Mouse (Mus musculus): ENCODE measurements around the gene Ocel1. TPM values are rescaled to one million over a fixed set of nuclear protein-coding genes. Genes with fewer than 3 reads are reported as not detected.

Gene Ocel1
- 25.0 and 66.9 TPM in 2 replicates for polyA plus RNA-seq (2012; rRNA removed; ENCODE audit: low replicate concordance)

DNA sequence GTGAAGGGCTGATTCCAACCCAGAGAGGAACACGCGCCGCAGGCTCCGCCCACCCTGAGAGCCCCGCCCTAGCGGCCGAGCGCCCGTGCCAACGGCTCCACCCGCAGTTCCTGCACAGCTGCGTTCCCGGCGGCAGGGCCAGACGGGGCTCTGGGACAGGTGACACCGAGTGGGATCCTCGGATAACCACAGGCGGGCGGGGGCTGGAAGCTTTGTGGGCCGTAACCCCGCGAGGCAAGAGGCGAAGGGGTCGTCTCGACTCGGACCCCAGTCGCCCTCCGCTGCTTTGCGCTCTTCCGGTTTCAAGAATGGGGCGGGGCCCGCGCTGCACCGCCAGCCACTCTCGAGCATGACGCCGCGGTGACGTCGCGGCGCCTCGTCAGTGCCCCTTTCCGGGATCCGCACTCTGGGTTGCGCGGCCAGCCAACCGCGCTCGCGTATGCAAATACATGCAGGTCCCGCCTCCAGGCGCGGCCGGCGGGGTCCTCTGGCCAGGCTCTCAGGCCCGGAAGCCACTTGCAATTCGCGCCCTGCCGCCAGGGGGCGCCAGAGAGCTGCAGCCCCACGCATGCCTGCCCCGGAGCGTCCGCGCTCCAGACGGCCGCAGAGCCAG lies at the start of gene Ocel1:
TSS of gene Ocel1 (plus strand) at position 63 of the 613 bp plus-strand sequence.

GRCm38 (mm10) chr8:71366771-71367528 lies 4.1 kb upstream of the Ocel1 start, which contains the start of gene Use1:
Gene Use1 (plus strand): TSS chr8:71366848.

GRCm38 (mm10) chr8:71381421-71381970 lies 10.4 kb downstream of the Ocel1 start, which contains the start of gene Nr2f6:
Gene Nr2f6 (minus strand): TSS chr8:71381960.

DNA sequence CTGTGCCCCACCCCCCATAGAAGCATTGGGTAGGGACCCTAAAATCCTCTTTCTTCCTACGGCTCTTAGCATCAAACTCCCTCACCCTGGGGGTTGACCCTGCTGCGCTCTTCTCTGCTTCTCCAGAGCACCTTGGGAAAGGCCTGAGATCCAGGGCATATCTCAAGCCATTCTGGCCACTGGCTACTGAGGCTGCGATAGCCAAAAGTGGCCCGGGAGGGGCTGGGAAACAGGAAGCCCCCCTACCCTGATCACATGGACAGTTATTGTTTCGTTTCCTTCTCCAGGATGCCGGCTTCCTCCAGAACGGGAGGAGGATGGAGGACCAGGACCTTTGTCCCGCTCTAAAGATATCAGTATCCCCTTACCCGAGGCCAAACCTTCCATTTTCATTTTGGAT lies 24.5 kb downstream of the Ocel1 start, which contains the start of gene Ushbp1:
TSS of gene Ushbp1 (minus strand) at position 174 of the 400 bp plus-strand sequence.

GRCm38 (mm10) chr8:71396639-71397305 lies 25.7 kb downstream of the Ocel1 start, which contains the start of gene Babam1:
Gene Babam1 (plus strand): TSS chr8:71396861.

DNA sequence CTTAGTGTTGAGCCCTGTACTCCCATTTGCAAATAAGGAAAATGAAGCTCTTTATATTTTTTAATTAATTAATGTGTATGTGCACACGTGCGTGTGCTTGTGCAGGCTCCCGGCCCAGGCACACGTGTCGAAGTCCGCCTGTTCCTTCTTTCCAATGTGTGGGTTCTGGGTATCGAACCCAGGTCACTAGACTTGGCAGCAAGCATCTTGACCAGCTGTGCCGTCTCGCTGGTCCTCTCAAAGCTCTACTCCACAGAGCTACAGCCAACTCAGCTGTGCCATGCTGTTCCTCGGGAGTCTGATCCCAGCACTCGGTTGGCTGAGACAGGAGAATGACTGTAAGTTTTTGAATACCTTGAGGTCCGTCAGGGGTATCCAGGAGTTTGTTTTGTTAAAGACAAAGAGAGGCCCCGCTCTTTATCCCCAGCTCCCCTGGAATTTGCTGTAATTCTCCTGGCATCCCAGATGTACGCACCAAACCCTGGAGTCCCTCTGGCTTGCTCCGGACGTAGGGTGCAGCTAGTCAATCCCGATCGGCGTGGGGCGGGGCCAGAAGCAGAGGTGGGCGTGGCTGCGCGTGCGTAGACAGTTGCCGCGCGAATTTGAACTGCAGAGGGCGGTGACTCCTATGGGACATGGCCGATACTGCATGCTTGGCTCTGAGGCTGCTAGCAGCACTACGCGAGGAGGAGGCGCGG lies 34.5 kb downstream of the Ocel1 start, which contains the start of gene Ankle1:
TSS of gene Ankle1 (plus strand) at position 610 of the 698 bp plus-strand sequence.

Other genes with a start within 250 kb of the Ocel1 start
- gene Myo9b, start 98.6 kb upstream of the Ocel1 start, polyA plus RNA-seq (2012; rRNA removed; ENCODE audit: low replicate concordance): 15.1 and 23.4 TPM in 2 replicates
- gene Haus8, start 98.4 kb upstream of the Ocel1 start, polyA plus RNA-seq (2012; rRNA removed; ENCODE audit: low replicate concordance): 3.6 and 4.1 TPM in 2 replicates
- gene Use1, start 4.5 kb upstream of the Ocel1 start, polyA plus RNA-seq (2012; rRNA removed; ENCODE audit: low replicate concordance): 51.2 and 55.3 TPM in 2 replicates
- 313 and 643 TPM in 2 replicates for gene Nr2f6, start 10.7 kb downstream of the Ocel1 start, polyA plus RNA-seq (2012; rRNA removed; ENCODE audit: low replicate concordance)
- 9.5 TPM in 2 replicates for gene Ushbp1, start 24.5 kb downstream of the Ocel1 start, polyA plus RNA-seq (2012; rRNA removed; ENCODE audit: low replicate concordance)
- gene Babam1, start 25.6 kb downstream of the Ocel1 start, polyA plus RNA-seq (2012; rRNA removed; ENCODE audit: low replicate concordance): 102 and 106 TPM in 2 replicates
- 12.8 and 20.1 TPM in 2 replicates for gene Ankle1, start 34.7 kb downstream of the Ocel1 start, polyA plus RNA-seq (2012; rRNA removed; ENCODE audit: low replicate concordance)
- gene Abhd8, start 92.4 kb downstream of the Ocel1 start, polyA plus RNA-seq (2012; rRNA removed; ENCODE audit: low replicate concordance): 17.3 and 22.0 TPM in 2 replicates
- gene Mrpl34, start 93.7 kb downstream of the Ocel1 start, polyA plus RNA-seq (2012; rRNA removed; ENCODE audit: low replicate concordance): 268 and 285 TPM in 2 replicates
- gene Dda1, start 97.9 kb downstream of the Ocel1 start, polyA plus RNA-seq (2012; rRNA removed; ENCODE audit: low replicate concordance): 83.6 and 99.3 TPM in 2 replicates
- 19.4 and 25.4 TPM in 2 replicates for gene Ano8, start 114.7 kb downstream of the Ocel1 start, polyA plus RNA-seq (2012; rRNA removed; ENCODE audit: low replicate concordance)
- 29.5 and 30.2 TPM in 2 replicates for gene Gtpbp3, start 116.8 kb downstream of the Ocel1 start, polyA plus RNA-seq (2012; rRNA removed; ENCODE audit: low replicate concordance)
- gene Plvap, start 140.5 kb downstream of the Ocel1 start, polyA plus RNA-seq (2012; rRNA removed; ENCODE audit: low replicate concordance): 270 and 394 TPM in 2 replicates
- not detected in 2 replicates for gene Ccdc194, start 154.4 kb downstream of the Ocel1 start, polyA plus RNA-seq (2012; rRNA removed; ENCODE audit: low replicate concordance)
- 119 and 255 TPM in 2 replicates for gene Bst2, start 166.2 kb downstream of the Ocel1 start, polyA plus RNA-seq (2012; rRNA removed; ENCODE audit: low replicate concordance)
- gene Mvb12a, start 171.6 kb downstream of the Ocel1 start, polyA plus RNA-seq (2012; rRNA removed; ENCODE audit: low replicate concordance): 159 and 312 TPM in 2 replicates
- 0.50 and 1.4 TPM in 2 replicates for gene Tmem221, start 187.6 kb downstream of the Ocel1 start, polyA plus RNA-seq (2012; rRNA removed; ENCODE audit: low replicate concordance)
- gene Nxnl1, start 195.3 kb downstream of the Ocel1 start, polyA plus RNA-seq (2012; rRNA removed; ENCODE audit: low replicate concordance): not detected in 2 replicates
- gene Slc27a1, start 197.6 kb downstream of the Ocel1 start, polyA plus RNA-seq (2012; rRNA removed; ENCODE audit: low replicate concordance): 28.3 and 40.4 TPM in 2 replicates
- 210 and 420 TPM in 2 replicates for gene Pgls, start 220.9 kb downstream of the Ocel1 start, polyA plus RNA-seq (2012; rRNA removed; ENCODE audit: low replicate concordance)
- 1.6 and 3.1 TPM in 2 replicates for gene Fam129c, start 226.3 kb downstream of the Ocel1 start, polyA plus RNA-seq (2012; rRNA removed; ENCODE audit: low replicate concordance)
- 59.6 and 62.5 TPM in 2 replicates for gene Colgalt1, start 239.7 kb downstream of the Ocel1 start, polyA plus RNA-seq (2012; rRNA removed; ENCODE audit: low replicate concordance)